ENCODE assay signal across 9 mouse cellular contexts in genomic region chr10:80143664-80144063, GRCm38 (mm10). TPM values are rescaled to one million over a fixed set of nuclear protein-coding genes. Genes with fewer than 3 reads are reported as not detected.
DNase-seq lines count a peak whose midpoint lies in the region; ATAC-seq and TF ChIP-seq lines count a peak whose summit lies in the region.
"Had no signal": no experiment of that assay in that cellular context is flagged by ENCODE, and none has a peak within 500 bp of the region (broad histone marks: within the 10 kb centered on the region; RNA-seq: fewer than 3 reads in every experiment).

No protein-coding gene starts in this region.

- peak overlapping the region; percentile 68 for H3K4me2 ChIP-seq in heart, embryonic 12.5 days
- H3K4me2 ChIP-seq in neural tube, embryonic 13.5 days = peak overlapping the region; percentile 93
- no peak overlapping the region for H3K4me2 ChIP-seq in hindbrain, embryonic 12.5 days (replicated peaks)
- H3K4me2 ChIP-seq in myocyte (ENCODE audit: low read depth) = peak overlapping the region; percentile 96

- peaks cover 31% of the 10 kb centered on the region for H3K79me2 ChIP-seq in myocyte (ENCODE audit: control insufficient read depth, insufficient read depth)

- TF ChIP-seq POLR2A in myocyte (IDR thresholded peaks at IDR 0.05; ENCODE audit: insufficient read length, low read depth) = no peak

- H3K27me3 ChIP-seq in heart, embryonic 12.5 days (replicated peaks) = no peaks in the 10 kb centered on the region; the same call in 1 of the 2 replicates
- no peaks in the 10 kb centered on the region for H3K27me3 ChIP-seq in neural tube, embryonic 13.5 days
- no peaks in the 10 kb centered on the region for H3K27me3 ChIP-seq in hindbrain, embryonic 12.5 days
- H3K27me3 ChIP-seq in myocyte (ENCODE audit: control insufficient read depth, insufficient read depth, insufficient read length) = no peaks in the 10 kb centered on the region

- no peak overlapping the region for H3K27ac ChIP-seq in heart, embryonic 12.5 days (ENCODE audit: poor library complexity, severe bottlenecking)
- H3K27ac ChIP-seq in neural tube, embryonic 13.5 days (replicated peaks) = no peak overlapping the region
- H3K27ac ChIP-seq in hindbrain, embryonic 12.5 days = 0 out of 2 replicates have a peak overlapping the region, but pooled peaks have one; percentile 4

- H3ac ChIP-seq in myocyte (ENCODE audit: control insufficient read depth, insufficient read length) = no peak overlapping the region

- no peaks in the 10 kb centered on the region for H3K9me3 ChIP-seq in heart, embryonic 12.5 days (replicated peaks)
- no peaks in the 10 kb centered on the region for H3K9me3 ChIP-seq in neural tube, embryonic 13.5 days
- H3K9me3 ChIP-seq in hindbrain, embryonic 12.5 days (replicated peaks) = no peaks in the 10 kb centered on the region

- H3K4me3 ChIP-seq in heart, embryonic 12.5 days = peak overlapping the region; percentile 3; the same call in 1 of the 2 replicates
- 0 out of 2 replicates have a peak overlapping the region, but pooled peaks have one; percentile 67 for H3K4me3 ChIP-seq in neural tube, embryonic 13.5 days
- H3K4me3 ChIP-seq in hindbrain, embryonic 12.5 days = no peak overlapping the region
- peak overlapping the region; percentile 63 for H3K4me3 ChIP-seq in myocyte

- peaks cover 35% of the 10 kb centered on the region for H3K36me3 ChIP-seq in heart, embryonic 12.5 days
- H3K36me3 ChIP-seq in neural tube, embryonic 13.5 days = peaks cover 34% of the 10 kb centered on the region
- peaks cover 20% of the 10 kb centered on the region for H3K36me3 ChIP-seq in hindbrain, embryonic 12.5 days
- H3K36me3 ChIP-seq in myocyte (ENCODE audit: control insufficient read depth, insufficient read depth) = peaks cover 15% of the 10 kb centered on the region

- H3K9ac ChIP-seq in heart, embryonic 12.5 days = no peak overlapping the region
- H3K9ac ChIP-seq in neural tube, embryonic 13.5 days = 0 out of 2 replicates have a peak overlapping the region, but pooled peaks have one; percentile 22
- H3K9ac ChIP-seq in hindbrain, embryonic 12.5 days = no peak overlapping the region

- no peak for DNase-seq in heart, adult 18-20 months
- no peak for DNase-seq in neural tube, embryonic 10.5 days (ENCODE audit: extremely low spot score, low spot score)
- DNase-seq in adrenal gland, postnatal 10 days = no peak
- DNase-seq: lung, postnatal 36 days; spleen, adult 18-20 months had no signal

- peaks cover 64% of the 10 kb centered on the region for H3K4me1 ChIP-seq in heart, embryonic 12.5 days (replicated peaks)
- peaks cover 75% of the 10 kb centered on the region for H3K4me1 ChIP-seq in neural tube, embryonic 13.5 days (replicated peaks)
- peaks cover 46% of the 10 kb centered on the region for H3K4me1 ChIP-seq in hindbrain, embryonic 12.5 days

- 94% methylated on average over 7 of the region's 7 CpGs for WGBS in heart, embryonic 12.5 days
- WGBS in neural tube, embryonic 13.5 days = 94% methylated on average over 7 of the region's 7 CpGs
- 92% methylated on average over 7 of the region's 7 CpGs for WGBS in hindbrain, embryonic 12.5 days

- no peak for ATAC-seq in heart, embryonic 12.5 days (ENCODE audit: insufficient number of reproducible peaks, low FRiP score)
- ATAC-seq in neural tube, embryonic 13.5 days (ENCODE audit: low read depth) = no peak
- ATAC-seq in hindbrain, embryonic 12.5 days (ENCODE audit: low FRiP score) = no peak

TF ChIP-seq in myocyte, 11 proteins besides CTCF, POLR2A, EP300 and RAD21:
- TF ChIP-seq MYOG (IDR thresholded peaks at IDR 0.05; ENCODE audit: control insufficient read depth in 1 of 3, insufficient read depth in 1 of 3, insufficient read length in 2 of 3, low read depth in 2 of 3) = no peak
- no peak for TF ChIP-seq E2F4 (IDR thresholded peaks at IDR 0.05; ENCODE audit: insufficient read depth)
- TF ChIP-seq SRF (IDR thresholded peaks at IDR 0.05; ENCODE audit: control insufficient read depth, insufficient read length, low read depth) = no peak
- no peak for TF ChIP-seq TCF12 (IDR thresholded peaks at IDR 0.05; ENCODE audit: insufficient read depth, poor library complexity, severe bottlenecking)
- TF ChIP-seq POLR2AphosphoS2 (IDR thresholded peaks at IDR 0.05; ENCODE audit: insufficient read length, low read depth) = peak; percentile 11

RNA-seq across cellular contexts. Expression of gene Cbarp, which starts 3.0 kb away (rescaled TPM):
- polyA plus RNA-seq in heart, embryonic 12.5 days (2016; fragmentation: Nextera tagmentation; extraction: Ambion mirVana) = 1.7 and 3.6 TPM in 2 replicates
- 1 to 10 TPM; 2.7 to 3.1 TPM for total RNA-seq in heart, adult 18-20 months (2021)
- 53.9 and 55.1 TPM in 2 replicates for polyA plus RNA-seq in neural tube, embryonic 13.5 days (2015; fragmentation: Nextera tagmentation; extraction: Ambion mirVana)
- polyA plus RNA-seq in hindbrain, embryonic 12.5 days (2016; fragmentation: Nextera tagmentation; extraction: Ambion mirVana) = 18.4 and 22.3 TPM in 2 replicates
- 10.0 TPM for polyA plus RNA-seq in myocyte (2012; fragmentation: generic; extraction: Trizol)
- 10 to 100 TPM; 41.6 to 65.6 TPM for total RNA-seq in adrenal gland, postnatal 10 days (2021)

RNA-seq across cellular contexts. Expression of gene Midn, which starts 4.4 kb away (rescaled TPM):
- polyA plus RNA-seq in heart, embryonic 12.5 days (2016; fragmentation: Nextera tagmentation; extraction: Ambion mirVana) = 25.9 and 28.9 TPM in 2 replicates
- 100 to 1,000 TPM; 117 to 125 TPM for total RNA-seq in heart, adult 18-20 months (2021)
- polyA plus RNA-seq in neural tube, embryonic 13.5 days (2015; fragmentation: Nextera tagmentation; extraction: Ambion mirVana) = 31.0 and 35.8 TPM in 2 replicates
- polyA plus RNA-seq in hindbrain, embryonic 12.5 days (2016; fragmentation: Nextera tagmentation; extraction: Ambion mirVana) = 42.1 and 54.5 TPM in 2 replicates
- 131 TPM for polyA plus RNA-seq in myocyte (2012; fragmentation: generic; extraction: Trizol)
- total RNA-seq in adrenal gland, postnatal 10 days (2021) = 100 to 1,000 TPM; 106 to 127 TPM

RNA-seq across cellular contexts. Expression of gene Atp5d, which starts 5.2 kb away (rescaled TPM):
- polyA plus RNA-seq in heart, embryonic 12.5 days (2016; fragmentation: Nextera tagmentation; extraction: Ambion mirVana) = 827 and 861 TPM in 2 replicates
- 1,000 to 10,000 TPM; 1,096 to 1,108 TPM for total RNA-seq in heart, adult 18-20 months (2021)
- 467 and 481 TPM in 2 replicates for polyA plus RNA-seq in neural tube, embryonic 13.5 days (2015; fragmentation: Nextera tagmentation; extraction: Ambion mirVana)
- 351 and 385 TPM in 2 replicates for polyA plus RNA-seq in hindbrain, embryonic 12.5 days (2016; fragmentation: Nextera tagmentation; extraction: Ambion mirVana)
- 1,163 TPM for polyA plus RNA-seq in myocyte (2012; fragmentation: generic; extraction: Trizol)
- 100 to 1,000 TPM; 982 to 996 TPM for total RNA-seq in adrenal gland, postnatal 10 days (2021)

RNA-seq across cellular contexts. Expression of gene Cirbp, which starts 22.1 kb away (rescaled TPM):
- 110 and 118 TPM in 2 replicates for polyA plus RNA-seq in heart, embryonic 12.5 days (2016; fragmentation: Nextera tagmentation; extraction: Ambion mirVana)
- 10 to 100 TPM; 46.3 to 54.9 TPM for total RNA-seq in heart, adult 18-20 months (2021)
- 325 and 351 TPM in 2 replicates for polyA plus RNA-seq in neural tube, embryonic 13.5 days (2015; fragmentation: Nextera tagmentation; extraction: Ambion mirVana)
- polyA plus RNA-seq in hindbrain, embryonic 12.5 days (2016; fragmentation: Nextera tagmentation; extraction: Ambion mirVana) = 235 and 271 TPM in 2 replicates
- 54.2 TPM for polyA plus RNA-seq in myocyte (2012; fragmentation: generic; extraction: Trizol)
- 100 to 1,000 TPM; 102 to 168 TPM for total RNA-seq in adrenal gland, postnatal 10 days (2021)

RNA-seq across cellular contexts. Expression of gene Stk11, which starts 28.1 kb away (rescaled TPM):
- 10.8 and 13.8 TPM in 2 replicates for polyA plus RNA-seq in heart, embryonic 12.5 days (2016; fragmentation: Nextera tagmentation; extraction: Ambion mirVana)
- total RNA-seq in heart, adult 18-20 months (2021) = 100 to 1,000 TPM; 127 to 149 TPM
- 13.3 and 16.8 TPM in 2 replicates for polyA plus RNA-seq in neural tube, embryonic 13.5 days (2015; fragmentation: Nextera tagmentation; extraction: Ambion mirVana)
- polyA plus RNA-seq in hindbrain, embryonic 12.5 days (2016; fragmentation: Nextera tagmentation; extraction: Ambion mirVana) = 13.1 and 16.1 TPM in 2 replicates
- polyA plus RNA-seq in myocyte (2012; fragmentation: generic; extraction: Trizol) = 150 TPM
- total RNA-seq in adrenal gland, postnatal 10 days (2021) = 100 to 1,000 TPM; 133 to 151 TPM
